Mouse (Mus musculus): ENCODE results near the gene Ppard. TPM values are rescaled to one million over a fixed set of nuclear protein-coding genes. Genes with fewer than 3 reads are reported as not detected.

Gene Ppard
- polyA plus RNA-seq, 1 experiment from 2014 or later, result 2.9 TPM

- Histone ChIP-seq H3K9me3 (no peaks in the 10 kb centered on the region), H3K27ac (no peak overlapping the region), H3K4me1 (peaks cover 33% of the 10 kb centered on the region), H3K4me2 (no peak overlapping the region), H3K36me3 (peaks cover 5% of the 10 kb centered on the region; the same call in 1 of the 2 replicates), H3K27me3 (no peaks in the 10 kb centered on the region), H3K4me3 (no peak overlapping the region), H3K9ac (no peak overlapping the region)
- no peak for ATAC-seq (ENCODE audit: borderline replicate concordance, extremely low read depth, low FRiP score, low TSS enrichment)
- WGBS, result 75% methylated on average over 16 of the region's 16 CpGs
Measured at GRCm38 (mm10) chr17:28259890-28260542, 27.5 kb downstream of the Ppard start.

- ATAC-seq (ENCODE audit: borderline replicate concordance, extremely low read depth, low FRiP score, low TSS enrichment), result no peak
- Histone ChIP-seq H3K4me3 (no peak overlapping the region), H3K27ac (no peak overlapping the region), H3K36me3 (peaks cover 5% of the 10 kb centered on the region; the same call in 1 of the 2 replicates), H3K4me1 (peaks cover 30% of the 10 kb centered on the region), H3K9ac (no peak overlapping the region), H3K27me3 (no peaks in the 10 kb centered on the region), H3K4me2 (no peak overlapping the region), H3K9me3 (no peaks in the 10 kb centered on the region)
- WGBS, result 81% methylated on average over 9 of the region's 9 CpGs
Measured at GRCm38 (mm10) chr17:28260543-28260909, 28.0 kb downstream of the Ppard start.

GRCm38 (mm10) chr17:28261795-28262194 is 29.3 kb downstream of the Ppard start:
- Histone ChIP-seq H3K4me1 (peaks cover 17% of the 10 kb centered on the region), H3K9me3 (no peaks in the 10 kb centered on the region), H3K36me3 (peaks cover 5% of the 10 kb centered on the region; the same call in 1 of the 2 replicates), H3K4me2 (no peak overlapping the region), H3K9ac (no peak overlapping the region), H3K27ac (no peak overlapping the region), H3K27me3 (no peaks in the 10 kb centered on the region), H3K4me3 (no peak overlapping the region)
- no peak for ATAC-seq (ENCODE audit: borderline replicate concordance, extremely low read depth, low FRiP score, low TSS enrichment)
- WGBS, result 55% methylated on average over 11 of the region's 11 CpGs

- peaks cover 10% of the 10 kb centered on the region; the same call in 1 of the 2 replicates for H3K4me1 ChIP-seq
- H3K4me2 ChIP-seq, result no peak overlapping the region
- no peak overlapping the region for H3K27ac ChIP-seq
- no peak for ATAC-seq (ENCODE audit: borderline replicate concordance, extremely low read depth, low FRiP score, low TSS enrichment)
- H3K4me3 ChIP-seq, result no peak overlapping the region
- no peaks in the 10 kb centered on the region for H3K27me3 ChIP-seq
- no peaks in the 10 kb centered on the region for H3K9me3 ChIP-seq
- peaks cover 5% of the 10 kb centered on the region; the same call in 1 of the 2 replicates for H3K36me3 ChIP-seq
- no peak overlapping the region for H3K9ac ChIP-seq
- WGBS, result 48% methylated on average over 13 of the region's 13 CpGs
Measured at GRCm38 (mm10) chr17:28263181-28263894, 30.8 kb downstream of the Ppard start.

- no peak overlapping the region for H3K4me3 ChIP-seq
- no peak overlapping the region for H3K4me2 ChIP-seq
- no peaks in the 10 kb centered on the region for H3K9me3 ChIP-seq
- H3K4me1 ChIP-seq, result peaks cover 37% of the 10 kb centered on the region
- no peaks in the 10 kb centered on the region for H3K27me3 ChIP-seq
- H3K27ac ChIP-seq, result no peak overlapping the region
- no peaks in the 10 kb centered on the region for H3K36me3 ChIP-seq
- no peak overlapping the region for H3K9ac ChIP-seq
- WGBS, result 79% methylated on average over 5 of the region's 5 CpGs
- ATAC-seq (ENCODE audit: borderline replicate concordance, extremely low read depth, low FRiP score, low TSS enrichment), result no peak
Measured at GRCm38 (mm10) chr17:28267251-28267650, 34.8 kb downstream of the Ppard start.

- Histone ChIP-seq H3K4me2 (no peak overlapping the region), H3K4me1 (peaks cover 34% of the 10 kb centered on the region), H3K9me3 (no peaks in the 10 kb centered on the region), H3K27me3 (no peaks in the 10 kb centered on the region), H3K27ac (peak overlapping the region; percentile 74), H3K36me3 (no peaks in the 10 kb centered on the region), H3K4me3 (no peak overlapping the region), H3K9ac (no peak overlapping the region)
- 30% methylated on average over 13 of the region's 13 CpGs for WGBS
- no peak for ATAC-seq (ENCODE audit: borderline replicate concordance, extremely low read depth, low FRiP score, low TSS enrichment)
Measured at GRCm38 (mm10) chr17:28270165-28270564, 37.7 kb downstream of the Ppard start.

GRCm38 (mm10) chr17:28271537-28272266 is 39.2 kb downstream of the Ppard start:
- WGBS, result 60% methylated on average over 12 of the region's 12 CpGs
- Histone ChIP-seq H3K9ac (peak overlapping the region; percentile 10; the same call in 1 of the 2 replicates), H3K9me3 (no peaks in the 10 kb centered on the region), H3K36me3 (no peaks in the 10 kb centered on the region), H3K4me3 (no peak overlapping the region), H3K27ac (peak overlapping the region; percentile 85), H3K27me3 (no peaks in the 10 kb centered on the region), H3K4me1 (peaks cover 34% of the 10 kb centered on the region), H3K4me2 (0 out of 2 replicates have a peak overlapping the region, but pooled peaks have one; percentile 4)
- ATAC-seq (ENCODE audit: borderline replicate concordance, extremely low read depth, low FRiP score, low TSS enrichment), result peak; percentile 40

- Histone ChIP-seq H3K36me3 (no peaks in the 10 kb centered on the region), H3K9me3 (no peaks in the 10 kb centered on the region), H3K9ac (no peak overlapping the region), H3K4me2 (0 out of 2 replicates have a peak overlapping the region, but pooled peaks have one; percentile 4), H3K4me1 (peaks cover 39% of the 10 kb centered on the region), H3K4me3 (no peak overlapping the region), H3K27ac (peak overlapping the region; percentile 85), H3K27me3 (no peaks in the 10 kb centered on the region)
- ATAC-seq (ENCODE audit: borderline replicate concordance, extremely low read depth, low FRiP score, low TSS enrichment), result no peak
- 61% methylated on average over 9 of the region's 9 CpGs for WGBS
Measured at GRCm38 (mm10) chr17:28272281-28272680, 39.8 kb downstream of the Ppard start.

- H3K4me3 ChIP-seq, result no peak overlapping the region
- ATAC-seq (ENCODE audit: borderline replicate concordance, extremely low read depth, low FRiP score, low TSS enrichment), result no peak
- peak overlapping the region; percentile 85 for H3K27ac ChIP-seq
- no peaks in the 10 kb centered on the region for H3K36me3 ChIP-seq
- H3K27me3 ChIP-seq, result no peaks in the 10 kb centered on the region
- no peak overlapping the region for H3K4me2 ChIP-seq
- no peaks in the 10 kb centered on the region for H3K9me3 ChIP-seq
- H3K9ac ChIP-seq, result no peak overlapping the region
- 55% methylated on average over 6 of the region's 6 CpGs for WGBS
- H3K4me1 ChIP-seq, result peaks cover 45% of the 10 kb centered on the region
Measured at GRCm38 (mm10) chr17:28272837-28273236, 40.3 kb downstream of the Ppard start.

GRCm38 (mm10) chr17:28274739-28275138 is 42.2 kb downstream of the Ppard start:
- ATAC-seq (ENCODE audit: borderline replicate concordance, extremely low read depth, low FRiP score, low TSS enrichment), result no peak
- Histone ChIP-seq H3K27me3 (no peaks in the 10 kb centered on the region), H3K4me3 (no peak overlapping the region), H3K9me3 (no peaks in the 10 kb centered on the region), H3K9ac (no peak overlapping the region), H3K36me3 (no peaks in the 10 kb centered on the region), H3K27ac (no peak overlapping the region), H3K4me1 (peaks cover 55% of the 10 kb centered on the region), H3K4me2 (no peak overlapping the region)
- WGBS, result 74% methylated on average over 3 of the region's 3 CpGs

GRCm38 (mm10) chr17:28277226-28277625 is 44.7 kb downstream of the Ppard start:
- H3K9ac ChIP-seq, result no peak overlapping the region
- H3K36me3 ChIP-seq, result no peaks in the 10 kb centered on the region
- H3K27me3 ChIP-seq, result no peaks in the 10 kb centered on the region
- ATAC-seq (ENCODE audit: borderline replicate concordance, extremely low read depth, low FRiP score, low TSS enrichment), result no peak
- H3K4me2 ChIP-seq, result no peak overlapping the region
- WGBS, result 68% methylated on average over 14 of the region's 14 CpGs
- peaks cover 51% of the 10 kb centered on the region for H3K4me1 ChIP-seq
- H3K4me3 ChIP-seq, result no peak overlapping the region
- H3K9me3 ChIP-seq, result no peaks in the 10 kb centered on the region
- H3K27ac ChIP-seq, result peak overlapping the region; percentile 9; the same call in 1 of the 2 replicates

Data from lung, embryonic 15.5 days (tissue).